Mouse (Mus musculus): ENCODE results near the gene Agap1. TPM values are rescaled to one million over a fixed set of nuclear protein-coding genes. Genes with fewer than 3 reads are reported as not detected.

Agap1 gene
- polyA plus RNA-seq, 1 experiment: 30.0 TPM

DNA sequence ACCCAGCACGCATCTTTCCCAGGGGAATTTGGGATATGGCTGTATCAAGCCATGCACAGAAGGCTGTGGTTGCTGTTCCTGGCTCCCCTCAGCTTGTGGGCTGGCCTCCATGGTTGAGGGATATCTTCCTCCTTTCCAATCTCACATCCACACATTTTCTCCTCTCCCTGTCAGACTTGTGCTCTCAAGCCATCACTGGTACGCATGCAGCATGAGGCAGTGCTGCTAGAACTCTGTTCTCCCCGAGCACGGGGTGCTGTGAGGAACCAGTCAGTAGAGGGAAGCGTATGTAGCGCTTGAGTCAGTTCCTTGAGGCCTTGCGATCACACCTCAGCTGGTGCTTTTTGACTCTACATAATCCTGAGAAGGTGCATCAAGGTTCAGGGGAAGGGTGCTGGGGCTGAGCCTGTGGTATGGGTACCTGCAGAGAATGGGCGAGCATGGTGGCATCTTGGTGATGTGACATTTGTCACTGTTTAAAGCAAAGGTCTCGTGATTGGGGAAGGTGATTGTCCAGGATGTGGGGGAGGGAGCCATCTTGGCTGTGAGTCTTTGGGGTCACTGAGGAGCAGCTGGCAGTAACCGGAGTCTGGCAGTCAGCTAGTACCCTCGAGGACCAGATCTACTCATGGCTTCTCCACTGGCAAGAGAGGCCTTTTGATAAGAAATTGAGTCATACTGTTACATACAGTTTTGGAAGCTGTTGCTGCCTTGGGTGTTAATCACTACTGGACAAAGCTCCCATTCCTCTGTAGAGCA, 145.6 kb downstream of the Agap1 start:
- no peak overlapping the region for H3K4me3 ChIP-seq (ENCODE audit: insufficient read depth, low read depth, low read length)
- H3K4me1 ChIP-seq (ENCODE audit: control insufficient read depth, insufficient read depth, low read length): peaks cover 62% of the 10 kb centered on the region
- H3K27ac ChIP-seq (ENCODE audit: insufficient read depth, low read depth, low read length): no peak overlapping the region
- TF ChIP-seq CTCF (IDR thresholded peaks at IDR 0.05; ENCODE audit: insufficient read depth, low read depth, low read length) (no peak), POLR2A (IDR thresholded peaks at IDR 0.05; ENCODE audit: insufficient read depth, low read depth, low read length) (no peak)
- 75% methylated on average over 11 of the region's 11 CpGs for WGBS

DNA sequence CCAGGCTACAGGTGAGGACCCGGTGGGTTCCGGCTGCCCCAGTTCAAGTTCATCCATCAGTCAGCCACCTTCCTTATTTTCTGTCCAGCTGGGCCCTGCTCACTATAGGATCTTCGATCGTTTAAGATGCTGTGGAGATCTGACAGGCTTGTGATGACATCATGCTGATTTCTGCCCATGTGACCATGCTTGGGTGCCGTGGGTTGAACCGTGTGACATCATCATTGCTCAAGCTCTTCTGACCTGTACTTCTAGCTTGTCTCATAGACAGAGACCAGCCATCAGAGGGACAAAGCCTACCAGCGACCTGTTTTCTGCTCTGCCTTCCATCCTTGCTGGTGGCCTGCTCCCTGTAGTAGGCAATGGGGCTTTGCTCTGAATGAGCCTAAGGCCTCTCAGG, 146.7 kb downstream of the Agap1 start:
- WGBS: 87% methylated on average over 7 of the region's 7 CpGs
- TF ChIP-seq POLR2A (IDR thresholded peaks at IDR 0.05; ENCODE audit: insufficient read depth, low read depth, low read length) (no peak), CTCF (IDR thresholded peaks at IDR 0.05; ENCODE audit: insufficient read depth, low read depth, low read length) (no peak)
- no peak overlapping the region for H3K4me3 ChIP-seq (ENCODE audit: insufficient read depth, low read depth, low read length)
- H3K27ac ChIP-seq (ENCODE audit: insufficient read depth, low read depth, low read length): no peak overlapping the region
- H3K4me1 ChIP-seq (ENCODE audit: control insufficient read depth, insufficient read depth, low read length): peaks cover 58% of the 10 kb centered on the region

DNA sequence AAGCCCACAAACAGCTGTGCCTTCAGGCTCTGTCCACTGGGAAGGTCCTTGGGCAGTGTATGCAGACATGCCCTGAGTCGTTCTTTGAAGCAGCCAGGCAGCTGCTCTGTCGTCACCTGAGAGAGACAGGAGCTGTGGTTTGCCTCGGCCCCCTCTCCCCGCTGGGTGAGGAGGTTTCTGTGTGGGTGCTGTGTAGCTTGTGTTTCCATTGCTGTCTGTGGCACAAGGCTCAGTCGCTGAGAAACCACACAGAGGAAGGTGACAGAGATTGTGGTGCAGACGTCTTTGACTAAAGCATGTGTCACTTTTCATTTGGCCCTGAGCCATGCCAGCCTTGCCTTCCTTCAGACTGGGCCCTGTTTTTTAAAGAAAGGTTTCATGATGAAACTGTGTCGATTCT, 148.3 kb downstream of the Agap1 start:
- Histone ChIP-seq H3K27ac (ENCODE audit: insufficient read depth, low read depth, low read length) (no peak overlapping the region), H3K4me3 (ENCODE audit: insufficient read depth, low read depth, low read length) (no peak overlapping the region), H3K4me1 (ENCODE audit: control insufficient read depth, insufficient read depth, low read length) (peaks cover 52% of the 10 kb centered on the region)
- TF ChIP-seq CTCF (IDR thresholded peaks at IDR 0.05; ENCODE audit: insufficient read depth, low read depth, low read length) (no peak), POLR2A (IDR thresholded peaks at IDR 0.05; ENCODE audit: insufficient read depth, low read depth, low read length) (no peak)
- 45% methylated on average over 7 of the region's 7 CpGs for WGBS

DNA sequence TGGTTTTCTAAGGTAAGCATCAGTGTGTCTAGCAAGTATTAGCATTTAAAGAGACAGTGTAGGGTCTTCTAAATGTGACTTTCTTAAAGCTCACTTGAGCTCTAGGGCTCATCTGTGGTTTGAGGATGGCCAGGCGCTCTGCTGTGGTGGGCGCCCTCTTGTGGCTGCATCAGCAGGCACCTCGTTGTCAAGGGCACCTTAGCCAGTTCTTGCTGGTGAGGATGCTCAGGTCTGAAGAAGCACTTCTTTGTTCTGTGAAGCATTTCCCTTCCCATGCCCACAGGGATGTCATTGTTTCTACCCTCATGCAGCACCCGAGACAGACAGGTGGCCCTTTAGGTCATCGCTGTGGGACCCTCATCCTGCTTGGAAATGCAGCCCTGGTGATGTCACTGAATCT, 152.0 kb downstream of the Agap1 start:
- H3K4me3 ChIP-seq (ENCODE audit: insufficient read depth, low read depth, low read length): no peak overlapping the region
- H3K27ac ChIP-seq (ENCODE audit: insufficient read depth, low read depth, low read length): no peak overlapping the region
- peaks cover 22% of the 10 kb centered on the region for H3K4me1 ChIP-seq (ENCODE audit: control insufficient read depth, insufficient read depth, low read length)
- 43% methylated on average over 5 of the region's 5 CpGs for WGBS
- TF ChIP-seq CTCF (IDR thresholded peaks at IDR 0.05; ENCODE audit: insufficient read depth, low read depth, low read length) (peak; percentile 74), POLR2A (IDR thresholded peaks at IDR 0.05; ENCODE audit: insufficient read depth, low read depth, low read length) (no peak)

DNA sequence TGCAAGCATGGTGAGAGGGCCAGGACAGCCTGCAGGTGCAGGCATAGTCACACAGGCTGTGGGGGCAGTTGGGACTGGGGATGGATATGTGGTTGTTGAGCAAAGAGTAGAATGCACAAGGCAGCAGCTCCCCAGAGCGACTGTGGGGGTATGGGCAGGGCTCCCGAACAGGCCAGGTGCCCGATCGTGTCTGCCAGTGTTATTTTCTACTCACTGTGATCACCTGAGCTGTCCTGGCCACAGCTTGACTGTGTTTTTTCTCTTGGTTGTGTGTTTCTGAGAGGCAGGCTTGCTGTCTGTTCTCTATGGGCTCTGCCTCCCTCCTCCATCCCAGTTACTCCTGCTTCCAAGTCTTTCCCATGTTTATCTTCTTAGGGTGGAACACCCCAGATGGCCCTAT, 154.2 kb downstream of the Agap1 start:
- Histone ChIP-seq H3K27ac (ENCODE audit: insufficient read depth, low read depth, low read length) (no peak overlapping the region), H3K4me3 (ENCODE audit: insufficient read depth, low read depth, low read length) (no peak overlapping the region), H3K4me1 (ENCODE audit: control insufficient read depth, insufficient read depth, low read length) (peaks cover 14% of the 10 kb centered on the region)
- TF ChIP-seq CTCF (IDR thresholded peaks at IDR 0.05; ENCODE audit: insufficient read depth, low read depth, low read length): no peak
- TF ChIP-seq POLR2A (IDR thresholded peaks at IDR 0.05; ENCODE audit: insufficient read depth, low read depth, low read length): no peak
- WGBS: 85% methylated on average over 4 of the region's 4 CpGs

DNA sequence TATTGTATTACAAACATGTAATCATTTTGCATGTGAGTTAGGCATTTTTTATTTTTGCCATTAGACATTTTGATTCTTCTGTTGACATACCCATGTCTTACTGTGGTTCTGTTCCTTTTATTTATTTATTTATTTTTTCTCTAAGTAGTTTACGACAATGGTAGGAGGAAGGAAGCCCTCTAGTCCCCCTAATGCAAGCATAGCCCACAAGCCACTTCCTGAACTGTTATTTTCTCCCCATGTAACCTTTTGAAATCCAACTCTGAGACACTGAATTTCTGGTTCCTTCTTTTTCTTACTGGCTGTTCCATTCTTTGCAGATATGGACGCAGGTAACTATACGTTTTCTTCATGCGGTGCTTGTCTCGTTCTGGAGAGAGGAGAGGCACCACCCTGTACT, 155.4 kb downstream of the Agap1 start:
- H3K4me1 ChIP-seq (ENCODE audit: control insufficient read depth, insufficient read depth, low read length): peaks cover 13% of the 10 kb centered on the region

DNA sequence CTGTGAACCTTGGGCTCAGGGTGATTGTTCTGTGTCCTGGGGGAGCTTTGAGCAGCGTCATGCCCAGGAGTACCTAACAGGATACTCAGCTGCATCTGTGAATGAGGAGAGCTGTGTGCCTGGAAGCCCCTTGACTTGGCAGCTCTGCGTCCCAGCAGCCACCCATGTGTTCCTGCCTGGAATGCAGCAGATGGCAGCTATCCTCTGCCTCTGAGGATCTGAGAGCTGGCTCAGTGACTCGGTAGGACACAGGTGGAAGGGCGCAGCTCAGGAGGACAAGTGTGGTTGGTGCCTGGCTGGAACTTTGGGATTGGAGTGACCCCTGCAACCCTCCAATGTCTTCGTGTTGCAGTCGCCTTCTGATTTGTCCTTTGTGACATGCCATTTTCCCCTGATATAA, 156.9 kb downstream of the Agap1 start:
- Histone ChIP-seq H3K4me1 (ENCODE audit: control insufficient read depth, insufficient read depth, low read length) (peaks cover 13% of the 10 kb centered on the region), H3K27ac (ENCODE audit: insufficient read depth, low read depth, low read length) (no peak overlapping the region), H3K4me3 (ENCODE audit: insufficient read depth, low read depth, low read length) (no peak overlapping the region)
- TF ChIP-seq POLR2A (IDR thresholded peaks at IDR 0.05; ENCODE audit: insufficient read depth, low read depth, low read length) (no peak), CTCF (IDR thresholded peaks at IDR 0.05; ENCODE audit: insufficient read depth, low read depth, low read length) (no peak)
- WGBS: 97% methylated on average over 6 of the region's 6 CpGs

More for the DNA sequence above, 155.4 kb downstream of the Agap1 start:
- no peak for TF ChIP-seq CTCF (IDR thresholded peaks at IDR 0.05; ENCODE audit: insufficient read depth, low read depth, low read length)
- no peak for TF ChIP-seq POLR2A (IDR thresholded peaks at IDR 0.05; ENCODE audit: insufficient read depth, low read depth, low read length)
- 95% methylated on average over 5 of the region's 5 CpGs for WGBS
- H3K27ac ChIP-seq (ENCODE audit: insufficient read depth, low read depth, low read length): no peak overlapping the region
- H3K4me3 ChIP-seq (ENCODE audit: insufficient read depth, low read depth, low read length): no peak overlapping the region

DNA sequence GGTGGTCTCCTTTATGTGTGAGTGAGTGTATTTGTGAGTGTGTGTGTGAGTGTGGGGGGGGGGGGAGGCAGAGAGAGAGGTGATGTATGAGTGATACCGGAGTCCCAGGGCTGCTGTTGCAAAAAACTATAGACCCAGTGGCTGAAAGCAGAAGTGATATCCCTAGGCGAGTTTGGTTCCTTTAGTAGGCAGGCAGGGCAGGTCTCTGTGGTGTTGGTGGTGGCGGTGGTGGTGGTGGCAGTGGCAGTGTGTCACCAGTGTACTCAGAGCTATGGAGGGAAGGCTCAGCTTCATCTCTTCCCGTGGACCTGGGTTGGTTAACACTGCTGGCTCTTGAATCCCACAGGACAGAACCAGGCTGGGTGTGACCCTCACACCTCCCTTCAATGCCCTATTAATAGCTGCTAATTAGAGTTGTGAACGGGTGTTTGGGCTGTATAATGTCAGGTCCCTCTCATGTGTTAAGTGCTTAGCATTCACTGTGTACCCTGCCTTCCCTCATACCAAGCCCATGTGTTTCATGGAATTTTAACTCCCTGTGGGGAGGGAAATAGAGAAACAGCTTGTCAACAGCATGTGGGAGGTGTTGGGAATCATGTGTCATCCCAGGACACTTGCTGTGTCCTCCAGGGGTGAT, 158.7 kb downstream of the Agap1 start:
- 65% methylated on average over 5 of the region's 5 CpGs for WGBS
- Histone ChIP-seq H3K4me1 (ENCODE audit: control insufficient read depth, insufficient read depth, low read length) (peaks cover 14% of the 10 kb centered on the region), H3K27ac (ENCODE audit: insufficient read depth, low read depth, low read length) (no peak overlapping the region), H3K4me3 (ENCODE audit: insufficient read depth, low read depth, low read length) (no peak overlapping the region)
- no peak for TF ChIP-seq POLR2A (IDR thresholded peaks at IDR 0.05; ENCODE audit: insufficient read depth, low read depth, low read length)
- no peak for TF ChIP-seq CTCF (IDR thresholded peaks at IDR 0.05; ENCODE audit: insufficient read depth, low read depth, low read length)

DNA sequence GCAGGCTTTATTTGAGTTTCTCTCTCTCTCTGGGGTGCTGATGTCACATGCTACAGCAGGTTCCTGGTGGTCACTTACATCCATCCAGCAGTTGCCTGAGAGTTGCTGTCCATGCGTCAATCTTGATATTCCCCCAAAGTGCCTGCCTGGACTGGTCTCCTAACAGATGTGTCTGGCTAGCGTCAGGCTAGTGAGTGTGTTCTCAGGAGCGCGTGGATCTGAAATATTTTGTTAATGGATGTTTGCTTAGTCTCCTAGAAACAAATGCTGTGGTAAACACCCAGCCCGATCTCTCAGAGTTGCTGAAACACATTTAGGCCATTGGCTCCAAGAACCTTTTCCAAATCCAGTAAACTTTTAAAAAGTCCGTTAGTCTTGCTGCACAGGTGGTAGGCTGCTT, 161.9 kb downstream of the Agap1 start:
- Histone ChIP-seq H3K27ac (ENCODE audit: insufficient read depth, low read depth, low read length) (no peak overlapping the region), H3K4me1 (ENCODE audit: control insufficient read depth, insufficient read depth, low read length) (peaks cover 14% of the 10 kb centered on the region), H3K4me3 (ENCODE audit: insufficient read depth, low read depth, low read length) (no peak overlapping the region)
- 84% methylated on average over 6 of the region's 6 CpGs for WGBS
- no peak for TF ChIP-seq CTCF (IDR thresholded peaks at IDR 0.05; ENCODE audit: insufficient read depth, low read depth, low read length)
- no peak for TF ChIP-seq POLR2A (IDR thresholded peaks at IDR 0.05; ENCODE audit: insufficient read depth, low read depth, low read length)
